Comparison of ENCODE assay signal across 11 mouse cellular contexts in the genomic region with DNA sequence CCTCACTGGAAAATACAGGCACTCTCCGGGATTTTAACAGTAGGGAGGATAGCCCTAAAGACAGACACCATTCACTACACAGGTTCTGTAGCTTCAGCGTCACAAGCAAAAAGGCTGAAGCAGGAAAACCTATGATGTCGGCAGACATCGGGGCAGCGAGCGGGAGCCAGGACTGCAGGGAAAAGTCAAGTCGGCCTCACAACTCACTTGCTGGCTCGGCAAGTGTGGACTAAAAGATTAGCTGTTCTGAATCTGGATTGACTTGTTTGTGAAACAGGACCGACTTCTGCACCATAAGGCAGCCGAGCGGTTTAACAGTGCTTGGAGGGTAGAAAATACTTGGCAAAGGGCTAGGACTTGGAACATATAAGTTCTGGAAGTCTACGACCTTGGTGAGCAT. TPM values are rescaled to one million over a fixed set of nuclear protein-coding genes. Genes with fewer than 3 reads are reported as not detected.
DNase-seq lines count a peak whose midpoint lies in the region; ATAC-seq and TF ChIP-seq lines count a peak whose summit lies in the region.
"Had no signal": no experiment of that assay in that cellular context is flagged by ENCODE, and none has a peak within 500 bp of the region (broad histone marks: within the 10 kb centered on the region; RNA-seq: fewer than 3 reads in every experiment).

No protein-coding gene starts in this region.

- no peak overlapping the region for H3K4me2 ChIP-seq in forebrain, embryonic 12.5 days
- no peak overlapping the region for H3K4me2 ChIP-seq in forebrain, embryonic 11.5 days (ENCODE audit: low read depth, low read length, severe bottlenecking)
- H3K4me2 ChIP-seq in heart, embryonic 16.5 days (ENCODE audit: low read depth, low read length): no peak overlapping the region

- intact Hi-C loops in left cerebral cortex, adult 2 months (cut with DNase I): no loop called here

- H3K4me1 ChIP-seq in forebrain, embryonic 12.5 days: peaks cover 40% of the 10 kb centered on the region
- H3K4me1 ChIP-seq in forebrain, embryonic 11.5 days (replicated peaks; ENCODE audit: control insufficient read depth, insufficient read depth, low read length): peaks cover 20% of the 10 kb centered on the region
- peaks cover 2 to 5% of the 10 kb centered on the region in 2 experiments; a peak in 3 of 4 replicates for H3K4me1 ChIP-seq in ES-E14 (ENCODE audit: control insufficient read depth in 2 of 2, insufficient read depth in 2 of 2, low read length in 2 of 2, poor library complexity in 1 of 2)
- peaks cover 23% of the 10 kb centered on the region for H3K4me1 ChIP-seq in heart, embryonic 16.5 days (ENCODE audit: control insufficient read depth, insufficient read depth, low read length)
- peaks cover 8% of the 10 kb centered on the region for H3K4me1 ChIP-seq in thymus, adult 2 months (replicated peaks; ENCODE audit: control insufficient read depth, insufficient read depth, low read length)

- no peaks in the 10 kb centered on the region for H3K9me3 ChIP-seq in forebrain, embryonic 12.5 days
- no peaks in the 10 kb centered on the region for H3K9me3 ChIP-seq in forebrain, embryonic 11.5 days (ENCODE audit: control insufficient read depth, low read length)
- H3K9me3 ChIP-seq in ES-E14 (ENCODE audit: control insufficient read depth, insufficient read depth, low read depth, low read length): no peaks in the 10 kb centered on the region
- no peaks in the 10 kb centered on the region for H3K9me3 ChIP-seq in heart, embryonic 16.5 days (replicated peaks; ENCODE audit: control insufficient read depth, low read length)

- TF ChIP-seq CTCF in left cerebral cortex, adult 2 months (IDR thresholded peaks at IDR 0.05): no peak
- TF ChIP-seq CTCF in thymus, adult 2 months (IDR thresholded peaks at IDR 0.05; ENCODE audit: borderline replicate concordance, control insufficient read depth, extremely low read depth, insufficient read depth, low read length, poor library complexity): no peak

- 26% methylated on average over 12 of the region's 12 CpGs for WGBS in forebrain, embryonic 12.5 days
- 26% methylated on average over 12 of the region's 12 CpGs for WGBS in forebrain, embryonic 11.5 days
- WGBS in heart, embryonic 16.5 days: 52% methylated on average over 12 of the region's 12 CpGs
- 91% methylated on average over 12 of the region's 12 CpGs for WGBS in thymus, adult 2 months

- H3K27ac ChIP-seq in forebrain, embryonic 12.5 days: no peak overlapping the region
- H3K27ac ChIP-seq in forebrain, embryonic 11.5 days (ENCODE audit: low read depth, low read length): no peak overlapping the region
- peak overlapping the region; percentile 67; the same call in 1 of the 2 replicates for H3K27ac ChIP-seq in left cerebral cortex, adult 2 months
- peak overlapping the region; percentile 82 for H3K27ac ChIP-seq in ES-E14 (ENCODE audit: insufficient read depth, low read depth, low read length, poor library complexity, severe bottlenecking)
- H3K27ac ChIP-seq in heart, embryonic 16.5 days (ENCODE audit: low read length): peak overlapping the region; percentile 72
- no peak overlapping the region for H3K27ac ChIP-seq in thymus, adult 2 months (ENCODE audit: control insufficient read depth, insufficient read depth, low read length)

- no peaks in the 10 kb centered on the region for H3K36me3 ChIP-seq in forebrain, embryonic 12.5 days (replicated peaks)
- H3K36me3 ChIP-seq in forebrain, embryonic 11.5 days (ENCODE audit: control insufficient read depth, insufficient read depth, low read length): no peaks in the 10 kb centered on the region
- peaks cover 3% of the 10 kb centered on the region; the same call in 1 of the 2 replicates for H3K36me3 ChIP-seq in ES-E14 (ENCODE audit: control insufficient read depth, insufficient read depth, low read length, poor library complexity, severe bottlenecking)
- H3K36me3 ChIP-seq in heart, embryonic 16.5 days (ENCODE audit: control insufficient read depth, insufficient read depth): no peaks in the 10 kb centered on the region
- no peaks in the 10 kb centered on the region for H3K36me3 ChIP-seq in thymus, adult 2 months (ENCODE audit: control insufficient read depth, insufficient read depth, low read length)

- in situ Hi-C loops in ES-E14 (cut with MboI; ENCODE audit: low sequenced_read_pairs in 2 of 2, unreplicated experiment in 2 of 2): no loop called here

- H3K4me3 ChIP-seq in forebrain, embryonic 12.5 days (replicated peaks): no peak overlapping the region
- H3K4me3 ChIP-seq in forebrain, embryonic 11.5 days (ENCODE audit: low read depth, low read length): no peak overlapping the region
- no peak overlapping the region for H3K4me3 ChIP-seq in left cerebral cortex, adult 2 months
- H3K4me3 ChIP-seq in ES-E14 (ENCODE audit: insufficient read depth in 1 of 2, low read depth in 1 of 2, low read length in 2 of 2, poor library complexity in 1 of 2, severe bottlenecking in 1 of 2): peak overlapping the region; percentile 52 to 59
- no peak overlapping the region for H3K4me3 ChIP-seq in heart, embryonic 16.5 days (ENCODE audit: low read length)
- H3K4me3 ChIP-seq in thymus, adult 2 months (ENCODE audit: control insufficient read depth, insufficient read depth, low read length): no peak overlapping the region

- ATAC-seq in forebrain, embryonic 12.5 days (ENCODE audit: low FRiP score): no peak
- no peak for ATAC-seq in forebrain, embryonic 11.5 days (replicated peaks; ENCODE audit: low FRiP score)
- ATAC-seq in heart, embryonic 16.5 days (replicated peaks; ENCODE audit: extremely low read depth, insufficient read depth, low FRiP score): no peak
- ATAC-seq: CD4-positive, CD25-positive, alpha-beta regulatory T cell, adult 4 months had no signal

- no peak for TF ChIP-seq POLR2A in thymus, adult 2 months (IDR thresholded peaks at IDR 0.05; ENCODE audit: control insufficient read depth, extremely low read depth, insufficient read depth, low read length, poor library complexity)

- no peak for DNase-seq in forebrain, embryonic 11.5 days (ENCODE audit: low spot score)
- no peak for DNase-seq in left cerebral cortex, adult 2 months (ENCODE audit: extremely low spot score in 1 of 2, low spot score in 2 of 2)
- no peak for DNase-seq in left cerebral cortex, adult 11 months (ENCODE audit: low spot score)
- no peak for DNase-seq in ES-E14 (ENCODE audit: low read depth, low spot score)
- no peak for DNase-seq in thymus, adult 2 months
- no peak for DNase-seq in layer of hippocampus, adult 9-11 months
- DNase-seq: adrenal gland, adult 8-10 months; left cerebral cortex, postnatal 4 days had no signal

- peaks cover 41% of the 10 kb centered on the region for H3K27me3 ChIP-seq in forebrain, embryonic 12.5 days
- H3K27me3 ChIP-seq in forebrain, embryonic 11.5 days (ENCODE audit: control insufficient read depth, insufficient read depth, low read length): peaks cover 14% of the 10 kb centered on the region; the same call in 1 of the 2 replicates
- H3K27me3 ChIP-seq in heart, embryonic 16.5 days (ENCODE audit: control insufficient read depth, insufficient read depth, low read length): no peaks in the 10 kb centered on the region
- no peaks in the 10 kb centered on the region for H3K27me3 ChIP-seq in thymus, adult 2 months (ENCODE audit: control insufficient read depth, insufficient read depth, low read length)

- H3K9ac ChIP-seq in forebrain, embryonic 12.5 days: 0 out of 2 replicates have a peak overlapping the region, but pooled peaks have one; percentile 5
- no peak overlapping the region for H3K9ac ChIP-seq in forebrain, embryonic 11.5 days (ENCODE audit: low read length)
- peak overlapping the region; percentile 70 for H3K9ac ChIP-seq in ES-E14 (ENCODE audit: insufficient read depth, low read depth, low read length, poor library complexity, severe bottlenecking)
- peak overlapping the region; percentile 77; the same call in 1 of the 2 replicates for H3K9ac ChIP-seq in heart, embryonic 16.5 days (ENCODE audit: low read length)

RNA-seq across cellular contexts. Expression of a gene that starts 3.0 kb away (rescaled TPM):
- 3.4 TPM in 2 replicates for polyA plus RNA-seq in forebrain, embryonic 12.5 days (2016; fragmentation: Nextera tagmentation; extraction: Ambion mirVana)
- polyA plus RNA-seq in forebrain, embryonic 11.5 days (2014; fragmentation: Nextera tagmentation; extraction: Ambion mirVana): 3.9 and 4.6 TPM in 2 replicates
- total RNA-seq in left cerebral cortex, adult 2 months (2021): 10 to 100 TPM; 49.6 to 50.0 TPM
- total RNA-seq in ES-E14 (2012; rRNA removed): 20.0 and 29.1 TPM in 2 replicates
- 2.9 TPM in 2 replicates for polyA plus RNA-seq in heart, embryonic 16.5 days (2015; fragmentation: Nextera tagmentation; extraction: Ambion mirVana)
- 18.2 and 18.4 TPM in 2 replicates for polyA plus RNA-seq in thymus, adult 2 months (2012; rRNA removed)

RNA-seq across cellular contexts. Expression of a gene that starts 11.5 kb away (rescaled TPM):
- 5.7 and 7.1 TPM in 2 replicates for polyA plus RNA-seq in forebrain, embryonic 12.5 days (2016; fragmentation: Nextera tagmentation; extraction: Ambion mirVana)
- polyA plus RNA-seq in forebrain, embryonic 11.5 days (2014; fragmentation: Nextera tagmentation; extraction: Ambion mirVana): 7.8 and 8.1 TPM in 2 replicates
- 10 to 100 TPM; 72.3 to 88.2 TPM for total RNA-seq in left cerebral cortex, adult 2 months (2021)
- total RNA-seq in ES-E14 (2012; rRNA removed): 14.0 and 19.7 TPM in 2 replicates
- 21.5 and 21.8 TPM in 2 replicates for polyA plus RNA-seq in heart, embryonic 16.5 days (2015; fragmentation: Nextera tagmentation; extraction: Ambion mirVana)
- 28.8 and 29.5 TPM in 2 replicates for polyA plus RNA-seq in thymus, adult 2 months (2012; rRNA removed)

RNA-seq across cellular contexts. Expression of a gene that starts 11.5 kb away (rescaled TPM):
- 1.4 and 1.5 TPM in 2 replicates for polyA plus RNA-seq in forebrain, embryonic 12.5 days (2016; fragmentation: Nextera tagmentation; extraction: Ambion mirVana)
- 0.69 and 0.86 TPM in 2 replicates for polyA plus RNA-seq in forebrain, embryonic 11.5 days (2014; fragmentation: Nextera tagmentation; extraction: Ambion mirVana)
- 10 to 100 TPM; 16.5 to 19.0 TPM for total RNA-seq in left cerebral cortex, adult 2 months (2021)
- total RNA-seq in ES-E14 (2012; rRNA removed): 8.0 and 13.2 TPM in 2 replicates
- 13.6 and 17.0 TPM in 2 replicates for polyA plus RNA-seq in heart, embryonic 16.5 days (2015; fragmentation: Nextera tagmentation; extraction: Ambion mirVana)
- 3.9 and 5.4 TPM in 2 replicates for polyA plus RNA-seq in thymus, adult 2 months (2012; rRNA removed)

RNA-seq across cellular contexts. Expression of a gene that starts 19.2 kb away (rescaled TPM):
- 10.1 and 11.8 TPM in 2 replicates for polyA plus RNA-seq in forebrain, embryonic 12.5 days (2016; fragmentation: Nextera tagmentation; extraction: Ambion mirVana)
- polyA plus RNA-seq in forebrain, embryonic 11.5 days (2014; fragmentation: Nextera tagmentation; extraction: Ambion mirVana): 8.7 and 9.2 TPM in 2 replicates
- 10 to 100 TPM; 14.0 to 14.1 TPM for total RNA-seq in left cerebral cortex, adult 2 months (2021)
- 8.5 and 9.7 TPM in 2 replicates for total RNA-seq in ES-E14 (2012; rRNA removed)
- 6.1 and 7.4 TPM in 2 replicates for polyA plus RNA-seq in heart, embryonic 16.5 days (2015; fragmentation: Nextera tagmentation; extraction: Ambion mirVana)
- 4.9 and 6.9 TPM in 2 replicates for polyA plus RNA-seq in thymus, adult 2 months (2012; rRNA removed)

RNA-seq across cellular contexts. Expression of a gene that starts 57.9 kb away (rescaled TPM):
- polyA plus RNA-seq in forebrain, embryonic 12.5 days (2016; fragmentation: Nextera tagmentation; extraction: Ambion mirVana): 1.1 TPM in 2 replicates
- 0.76 and 1.8 TPM in 2 replicates for polyA plus RNA-seq in forebrain, embryonic 11.5 days (2014; fragmentation: Nextera tagmentation; extraction: Ambion mirVana)
- 100 to 1,000 TPM; 186 to 209 TPM for total RNA-seq in left cerebral cortex, adult 2 months (2021)
- 0.94 and 1.9 TPM in 2 replicates for total RNA-seq in ES-E14 (2012; rRNA removed)
- 4.0 and 7.6 TPM in 2 replicates for polyA plus RNA-seq in heart, embryonic 16.5 days (2015; fragmentation: Nextera tagmentation; extraction: Ambion mirVana)
- 235 and 264 TPM in 2 replicates for polyA plus RNA-seq in thymus, adult 2 months (2012; rRNA removed)

Comparison
In these comparisons a context has a peak if more than half of its experiments do, and no peak if none do; other contexts are left out.
1. H3K27ac ChIP-seq: peak in left cerebral cortex, adult 2 months (single experiment), ES-E14 (single experiment) and heart, embryonic 16.5 days (single experiment); none in forebrain, embryonic 12.5 days (single experiment), forebrain, embryonic 11.5 days (single experiment) and thymus, adult 2 months (single experiment).
2. H3K4me3 ChIP-seq: peak in ES-E14 (2 of 2); none in forebrain, embryonic 12.5 days (single experiment), forebrain, embryonic 11.5 days (single experiment), left cerebral cortex, adult 2 months (single experiment), heart, embryonic 16.5 days (single experiment) and thymus, adult 2 months (single experiment).